Mouse (Mus musculus) bone marrow, adult 2 months (tissue): Measurements from ENCODE around the gene Carmil2. TPM values are rescaled to one million over a fixed set of nuclear protein-coding genes. Genes with fewer than 3 reads are reported as not detected.

ENCODE experiments used
- H3K27ac ChIP-seq: fragments of 200-500 bp; 2 replicates; pipeline ENCODE4 v1.5.1; 2012; ENCODE audit warnings: low read depth, mild to moderate bottlenecking, control low read depth, inconsistent platforms, low read length; ENCODE audit not compliant: control insufficient read depth, poor library complexity, insufficient read depth
- H3K4me1 ChIP-seq: fragments of 200-500 bp; 2 replicates; pipeline ENCODE4 v1.6.1; 2011; ENCODE audit warnings: low read length; ENCODE audit not compliant: control insufficient read depth, insufficient read depth
- H3K4me3 ChIP-seq: fragments of 200-500 bp; replicated peaks from 2 replicates; pipeline ENCODE3; 2011; ENCODE audit warnings: mild to moderate bottlenecking, low read depth, low read length, control low read depth; ENCODE audit not compliant: control insufficient read depth
- CTCF ChIP-seq: fragments of 200-500 bp; IDR thresholded peaks from 2 replicates; pipeline ENCODE4 v1.5.1; 2011; ENCODE audit warnings: low read length, control low read depth; ENCODE audit not compliant: control insufficient read depth, insufficient read depth
- POLR2A ChIP-seq: fragments of 200-500 bp; IDR thresholded peaks from 2 replicates; pipeline ENCODE4 v1.6.1; 2011; ENCODE audit warnings: low read depth, mild to moderate bottlenecking, control low read depth, low read length, borderline replicate concordance; ENCODE audit not compliant: control insufficient read depth
- WGBS: fragments of 180-500 bp; shearing (Covaris S2); methylation state at CpG from one replicate; pipeline ENCODE4 v1.1.7; 2018; 5-methylcytosine and 5-hydroxymethylcytosine counted together
- polyA plus RNA-seq: library from polyadenylated mRNA; stranded (reverse); fragments of >200 nt; gene quantifications from 2 replicates; pipeline ENCODE4 v1.2.4, GENCODE M21; 2011; ENCODE audit warnings: low replicate concordance; ENCODE audit not compliant: missing spikeins, insufficient read depth, insufficient read length

Carmil2 gene
- polyA plus RNA-seq, 1 experiment = 42.6 TPM

- no peak overlapping the region for H3K27ac ChIP-seq
These were observed 28.4 kb upstream of the Carmil2 start for GRCm38 (mm10) chr8:105657641-105658040.

GRCm38 (mm10) chr8:105661167-105661566 is 24.9 kb upstream of the Carmil2 start:
- Histone ChIP-seq H3K27ac (no peak overlapping the region), H3K4me1 (no peaks in the 10 kb centered on the region), H3K4me3 (no peak overlapping the region)
- WGBS = 52% methylated on average over 3 of the region's 3 CpGs
- TF ChIP-seq POLR2A = no peak
- no peak for TF ChIP-seq CTCF

More at GRCm38 (mm10) chr8:105657641-105658040, 28.4 kb upstream of the Carmil2 start:
- H3K4me1 ChIP-seq = no peaks in the 10 kb centered on the region
- TF ChIP-seq CTCF = no peak
- TF ChIP-seq POLR2A = no peak
- H3K4me3 ChIP-seq = no peak overlapping the region

GRCm38 (mm10) chr8:105677891-105678290 is 8.2 kb upstream of the Carmil2 start:
- WGBS = 86% methylated on average over 1 of the region's 1 CpGs
- Histone ChIP-seq H3K4me1 (no peaks in the 10 kb centered on the region), H3K27ac (no peak overlapping the region), H3K4me3 (no peak overlapping the region)
- TF ChIP-seq CTCF = no peak

- 51% methylated on average over 7 of the region's 7 CpGs for WGBS
- no peak overlapping the region; the same call in 1 of the 2 replicates for H3K27ac ChIP-seq
- no peaks in the 10 kb centered on the region; the same call in 1 of the 2 replicates for H3K4me1 ChIP-seq
- TF ChIP-seq CTCF (no peak), POLR2A (no peak)
- H3K4me3 ChIP-seq = no peak overlapping the region
These were observed 749 bp upstream of the Carmil2 start for GRCm38 (mm10) chr8:105685325-105685724.

GRCm38 (mm10) chr8:105686551-105686950 is 477 bp downstream of the Carmil2 start:
- peak overlapping the region; percentile 50 for H3K4me3 ChIP-seq
- H3K27ac ChIP-seq = peak overlapping the region; percentile 83
- H3K4me1 ChIP-seq = no peaks in the 10 kb centered on the region; the same call in 1 of the 2 replicates
- WGBS = 22% methylated on average over 6 of the region's 6 CpGs
- TF ChIP-seq CTCF = no peak
- no peak for TF ChIP-seq POLR2A

- Histone ChIP-seq H3K4me3 (no peak overlapping the region), H3K4me1 (no peaks in the 10 kb centered on the region; the same call in 1 of the 2 replicates), H3K27ac (no peak overlapping the region)
- TF ChIP-seq POLR2A = no peak
- TF ChIP-seq CTCF = no peak
- 87% methylated on average over 8 of the region's 8 CpGs for WGBS
These were observed 1.4 kb downstream of the Carmil2 start for GRCm38 (mm10) chr8:105687512-105687911.

GRCm38 (mm10) chr8:105688242-105688752 is 2.2 kb downstream of the Carmil2 start:
- Histone ChIP-seq H3K4me3 (no peak overlapping the region), H3K4me1 (no peaks in the 10 kb centered on the region; the same call in 1 of the 2 replicates), H3K27ac (no peak overlapping the region; the same call in 1 of the 2 replicates)
- no peak for TF ChIP-seq CTCF
- TF ChIP-seq POLR2A = no peak
- WGBS = 73% methylated on average over 14 of the region's 14 CpGs

- WGBS = 91% methylated on average over 35 of the region's 35 CpGs
- no peaks in the 10 kb centered on the region; the same call in 1 of the 2 replicates for H3K4me1 ChIP-seq
- no peak overlapping the region for H3K27ac ChIP-seq
- no peak overlapping the region for H3K4me3 ChIP-seq
- TF ChIP-seq CTCF (no peak), POLR2A (no peak)
These were observed 3.3 kb downstream of the Carmil2 start for GRCm38 (mm10) chr8:105689256-105689982.

GRCm38 (mm10) chr8:105689983-105690360 is 3.9 kb downstream of the Carmil2 start:
- 94% methylated on average over 9 of the region's 9 CpGs for WGBS
- no peak for TF ChIP-seq CTCF
- TF ChIP-seq POLR2A = no peak
- Histone ChIP-seq H3K27ac (no peak overlapping the region), H3K4me1 (no peaks in the 10 kb centered on the region; the same call in 1 of the 2 replicates), H3K4me3 (no peak overlapping the region)
